Mouse (Mus musculus) limb, embryonic 11.5 days (tissue): Measurements from ENCODE around the gene Fam120b. TPM values are rescaled to one million over a fixed set of nuclear protein-coding genes. Genes with fewer than 3 reads are reported as not detected.

Source experiments
- ATAC-seq: fragments of 200-750 bp; cut with Nextera tagmentation; 2 replicates; pipeline ENCODE4 v1.8.0; 2017; ENCODE audit warnings: low read depth; ENCODE audit not compliant: insufficient number of reproducible peaks, low FRiP score, low TSS enrichment
- DNase-seq: peaks from one replicate; pipeline ENCODE4 v3.0.0-alpha.2; 2015; ENCODE audit warnings: low spot score
- H3K27ac ChIP-seq: fragments of 300-500 bp; sonication (generic); replicated peaks from 2 replicates; pipeline ENCODE4 v1.5.1; 2014; ENCODE audit warnings: low read depth, mild to moderate bottlenecking, low read length
- H3K27me3 ChIP-seq: fragments of 300-500 bp; sonication (generic); 2 replicates; pipeline ENCODE4 v1.6.1; 2014; ENCODE audit warnings: mild to moderate bottlenecking, low read length, mixed read lengths; ENCODE audit not compliant: control insufficient read depth, insufficient read depth
- H3K36me3 ChIP-seq: fragments of 300-500 bp; sonication (generic); 2 replicates; pipeline ENCODE4 v1.6.1; 2014; ENCODE audit warnings: mild to moderate bottlenecking, low read length, moderate library complexity, mixed read lengths; ENCODE audit not compliant: control insufficient read depth, insufficient read depth
- H3K4me1 ChIP-seq: fragments of 300-500 bp; sonication (generic); 2 replicates; pipeline ENCODE4 v1.6.1; 2014; ENCODE audit warnings: low read length, mixed read lengths; ENCODE audit not compliant: control insufficient read depth, insufficient read depth
- H3K4me2 ChIP-seq: fragments of 300-500 bp; sonication (generic); 2 replicates; pipeline ENCODE4 v1.6.1; 2014; ENCODE audit warnings: low read depth, mild to moderate bottlenecking, moderate library complexity; ENCODE audit not compliant: severe bottlenecking
- H3K4me3 ChIP-seq: fragments of 300-500 bp; sonication (generic); 2 replicates; pipeline ENCODE4 v1.5.1; 2014; ENCODE audit warnings: low read depth, low read length
- H3K9ac ChIP-seq: fragments of 300-500 bp; sonication (generic); 2 replicates; pipeline ENCODE4 v1.6.1; 2014; ENCODE audit warnings: mild to moderate bottlenecking, low read length
- H3K9me3 ChIP-seq: fragments of 300-500 bp; sonication (generic); 2 replicates; pipeline ENCODE4 v1.6.1; 2016; ENCODE audit warnings: low read length; ENCODE audit not compliant: control insufficient read depth
- WGBS: fragments of 180-500 bp; shearing (Covaris S2); extraction: QIAGEN DNeasy Blood & Tissue Kit; methylation state at CpG from one replicate; pipeline ENCODE4 v1.1.7; 2014; 5-methylcytosine and 5-hydroxymethylcytosine counted together
- polyA plus RNA-seq: library from polyadenylated mRNA; unstranded; fragments of >200 nt; fragmentation: Nextera tagmentation; extraction: Ambion mirVana; gene quantifications from 2 replicates; pipeline ENCODE4 v1.2.1, GENCODE M21; 2014

Gene Fam120b
- polyA plus RNA-seq, 1 experiment from 2014 or later = 27.2 TPM

- peaks cover 16% of the 10 kb centered on the region for H3K4me1 ChIP-seq
- H3K27ac ChIP-seq = no peak within 1 kb of the TSS
- peaks cover 88% of the 10 kb centered on the region for H3K27me3 ChIP-seq
- H3K4me3 ChIP-seq = peak within 1 kb of the TSS; percentile 43
- ATAC-seq (no peak), DNase-seq (peak; percentile 58)
- H3K36me3 ChIP-seq = no peaks in the 10 kb centered on the region
- peak within 1 kb of the TSS; percentile 81 for H3K4me2 ChIP-seq
- WGBS = under 1% methylated on average over 36 of the region's 36 CpGs
- peak within 1 kb of the TSS; percentile 56 for H3K9ac ChIP-seq
- no peaks in the 10 kb centered on the region; the same call in 1 of the 2 replicates for H3K9me3 ChIP-seq
These were observed 19.4 kb upstream of the Fam120b start, which contains the start of gene Dll1 for GRCm38 (mm10) chr17:15376494-15377181. TSS of gene Dll1 (minus strand) at chr17:15376872.

- H3K9me3 ChIP-seq = no peaks in the 10 kb centered on the region; the same call in 1 of the 2 replicates
- no peak overlapping the region for H3K4me2 ChIP-seq
- no peak overlapping the region for H3K27ac ChIP-seq
- H3K4me3 ChIP-seq = no peak overlapping the region
- ATAC-seq (no peak), DNase-seq (no peak)
- peaks cover 92% of the 10 kb centered on the region for H3K27me3 ChIP-seq
- H3K9ac ChIP-seq = no peak overlapping the region
- peaks cover 16% of the 10 kb centered on the region for H3K4me1 ChIP-seq
- WGBS = 0% methylated on average over 1 of the region's 1 CpGs
- no peaks in the 10 kb centered on the region for H3K36me3 ChIP-seq
These were observed 18.1 kb upstream of the Fam120b start for GRCm38 (mm10) chr17:15377901-15378300.

GRCm38 (mm10) chr17:15378413-15379109, 17.4 kb upstream of the Fam120b start:
- Histone ChIP-seq H3K36me3 (no peaks in the 10 kb centered on the region), H3K4me1 (peaks cover 16% of the 10 kb centered on the region), H3K9me3 (no peaks in the 10 kb centered on the region; the same call in 1 of the 2 replicates), H3K9ac (no peak overlapping the region), H3K4me2 (no peak overlapping the region), H3K27me3 (peaks cover 88% of the 10 kb centered on the region), H3K27ac (no peak overlapping the region), H3K4me3 (no peak overlapping the region)
- WGBS = 8% methylated on average over 15 of the region's 15 CpGs
- ATAC-seq = no peak
- no peak for DNase-seq

- WGBS = 9% methylated on average over 17 of the region's 17 CpGs
- Histone ChIP-seq H3K9me3 (no peaks in the 10 kb centered on the region; the same call in 1 of the 2 replicates), H3K4me3 (peak overlapping the region; percentile 40), H3K27me3 (peaks cover 75% of the 10 kb centered on the region), H3K27ac (no peak overlapping the region), H3K9ac (no peak overlapping the region), H3K4me1 (peaks cover 15% of the 10 kb centered on the region), H3K4me2 (peak overlapping the region; percentile 78), H3K36me3 (no peaks in the 10 kb centered on the region)
- DNase-seq (no peak), ATAC-seq (no peak)
These were observed 16.1 kb upstream of the Fam120b start for GRCm38 (mm10) chr17:15379741-15380526.

GRCm38 (mm10) chr17:15380641-15381051, 15.4 kb upstream of the Fam120b start:
- Histone ChIP-seq H3K4me3 (peak overlapping the region; percentile 40), H3K9ac (no peak overlapping the region), H3K9me3 (no peaks in the 10 kb centered on the region; the same call in 1 of the 2 replicates), H3K27me3 (peaks cover 68% of the 10 kb centered on the region), H3K36me3 (no peaks in the 10 kb centered on the region), H3K27ac (no peak overlapping the region), H3K4me2 (peak overlapping the region; percentile 78), H3K4me1 (peaks cover 9% of the 10 kb centered on the region)
- peak; percentile 31; the same call in 1 of the 2 replicates for ATAC-seq
- DNase-seq = peak; percentile 65
- WGBS = under 1% methylated on average over 27 of the region's 27 CpGs

- Histone ChIP-seq H3K4me3 (peak overlapping the region; percentile 40), H3K4me2 (peak overlapping the region; percentile 78), H3K9me3 (no peaks in the 10 kb centered on the region; the same call in 1 of the 2 replicates), H3K27me3 (peaks cover 64% of the 10 kb centered on the region), H3K9ac (no peak overlapping the region), H3K27ac (no peak overlapping the region), H3K4me1 (peaks cover 9% of the 10 kb centered on the region), H3K36me3 (no peaks in the 10 kb centered on the region)
- 6% methylated on average over 22 of the region's 22 CpGs for whole genome bisulfite sequencing
- ATAC-seq = peak; percentile 15; the same call in 1 of the 2 replicates
- peak; percentile 28 for DNase-seq
These were observed 14.7 kb upstream of the Fam120b start for GRCm38 (mm10) chr17:15381092-15381860.

GRCm38 (mm10) chr17:15381869-15382660, 13.9 kb upstream of the Fam120b start:
- no peak overlapping the region for H3K4me2 ChIP-seq
- DNase-seq (no peak), ATAC-seq (no peak)
- H3K9ac ChIP-seq = no peak overlapping the region
- WGBS = 48% methylated on average over 7 of the region's 7 CpGs
- H3K36me3 ChIP-seq = no peaks in the 10 kb centered on the region
- no peaks in the 10 kb centered on the region; the same call in 1 of the 2 replicates for H3K9me3 ChIP-seq
- H3K27me3 ChIP-seq = peaks cover 56% of the 10 kb centered on the region
- H3K4me1 ChIP-seq = peaks cover 5% of the 10 kb centered on the region
- H3K27ac ChIP-seq = no peak overlapping the region
- no peak overlapping the region for H3K4me3 ChIP-seq
